Mouse (Mus musculus): ENCODE results near the gene Cdk5rap2. TPM values are rescaled to one million over a fixed set of nuclear protein-coding genes. Genes with fewer than 3 reads are reported as not detected.

Gene Cdk5rap2
- total and polyA plus RNA-seq, 2 experiments from 2014 or later = 2.8 to 6.1 TPM

DNA sequence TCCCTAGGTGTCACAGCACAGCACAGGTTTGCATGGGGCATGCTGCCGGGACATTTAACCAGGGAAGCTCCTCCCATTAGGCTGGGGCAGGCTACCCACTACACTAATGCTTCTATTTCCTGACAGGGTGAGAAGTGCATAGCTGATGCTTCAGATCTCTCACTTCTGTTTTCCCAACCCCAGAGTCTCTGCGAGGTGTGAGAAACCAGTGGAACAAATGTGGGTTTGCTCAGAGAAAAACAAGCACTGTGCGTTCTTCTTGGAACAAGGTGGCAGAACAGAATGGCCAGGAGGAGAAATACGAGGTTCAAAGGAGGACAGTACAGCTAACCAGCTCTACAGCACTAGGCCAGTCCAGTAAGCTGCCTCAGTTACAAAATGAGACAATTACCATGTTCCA lies 106.4 kb downstream of the Cdk5rap2 start:
- H3K4me3 ChIP-seq (ENCODE audit: low read depth, low read length) = no peak overlapping the region
- no peak overlapping the region for H3K9ac ChIP-seq (replicated peaks; ENCODE audit: low read depth, low read length)
- H3K36me3 ChIP-seq (replicated peaks; ENCODE audit: control insufficient read depth, insufficient read depth, low read length) = peaks cover 32% of the 10 kb centered on the region
- TF ChIP-seq EP300 (IDR thresholded peaks at IDR 0.05; ENCODE audit: low read depth) = no peak
- H3K9me3 ChIP-seq (replicated peaks; ENCODE audit: control insufficient read depth, low read length) = no peaks in the 10 kb centered on the region
- DNase-seq (ENCODE audit: low spot score) (no peak), ATAC-seq (ENCODE audit: insufficient read depth, low read depth) (no peak)
- no peaks in the 10 kb centered on the region for H3K27me3 ChIP-seq (ENCODE audit: control insufficient read depth, insufficient read depth, low read length)
- H3K4me1 ChIP-seq (ENCODE audit: control insufficient read depth, insufficient read depth) = no peaks in the 10 kb centered on the region
- no peak overlapping the region for H3K4me2 ChIP-seq (ENCODE audit: low read depth, low read length)
- H3K27ac ChIP-seq (ENCODE audit: low read depth) = no peak overlapping the region
- 66% methylated on average over 4 of the region's 4 CpGs for WGBS

DNA sequence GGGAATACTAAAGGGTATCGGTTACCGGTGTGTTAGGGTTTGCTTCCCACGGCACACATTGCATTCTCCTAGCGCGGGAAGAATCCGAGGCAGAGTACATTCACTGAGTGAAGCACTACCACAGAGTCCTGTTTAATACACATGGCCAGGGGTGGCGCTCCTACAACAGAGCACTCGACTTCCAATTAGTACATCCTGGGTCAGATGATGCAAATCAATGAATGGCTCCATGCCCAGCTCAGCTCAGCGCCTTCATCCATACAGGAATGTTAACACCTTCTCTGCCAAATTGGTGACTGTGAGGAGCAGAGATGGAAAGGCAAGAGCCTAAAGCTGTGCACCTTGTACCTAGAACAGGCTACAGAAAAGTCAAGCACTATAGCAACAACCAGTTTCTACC lies 109.1 kb downstream of the Cdk5rap2 start:
- WGBS = 83% methylated on average over 9 of the region's 9 CpGs
- H3K4me3 ChIP-seq (ENCODE audit: low read depth, low read length) = no peak overlapping the region
- H3K4me2 ChIP-seq (ENCODE audit: low read depth, low read length) = no peak overlapping the region
- H3K27ac ChIP-seq (ENCODE audit: low read depth) = no peak overlapping the region
- no peaks in the 10 kb centered on the region for H3K4me1 ChIP-seq (ENCODE audit: control insufficient read depth, insufficient read depth)
- no peak overlapping the region for H3K9ac ChIP-seq (replicated peaks; ENCODE audit: low read depth, low read length)
- no peak for DNase-seq (ENCODE audit: low spot score)
- H3K36me3 ChIP-seq (replicated peaks; ENCODE audit: control insufficient read depth, insufficient read depth, low read length) = peaks cover 47% of the 10 kb centered on the region
- no peak for ATAC-seq (ENCODE audit: insufficient read depth, low read depth)
- no peaks in the 10 kb centered on the region for H3K27me3 ChIP-seq (ENCODE audit: control insufficient read depth, insufficient read depth, low read length)
- no peaks in the 10 kb centered on the region for H3K9me3 ChIP-seq (replicated peaks; ENCODE audit: control insufficient read depth, low read length)
- no peak for TF ChIP-seq EP300 (IDR thresholded peaks at IDR 0.05; ENCODE audit: low read depth)
- no peak for TF ChIP-seq CTCF (IDR thresholded peaks at IDR 0.05; ENCODE audit: low read depth)

DNA sequence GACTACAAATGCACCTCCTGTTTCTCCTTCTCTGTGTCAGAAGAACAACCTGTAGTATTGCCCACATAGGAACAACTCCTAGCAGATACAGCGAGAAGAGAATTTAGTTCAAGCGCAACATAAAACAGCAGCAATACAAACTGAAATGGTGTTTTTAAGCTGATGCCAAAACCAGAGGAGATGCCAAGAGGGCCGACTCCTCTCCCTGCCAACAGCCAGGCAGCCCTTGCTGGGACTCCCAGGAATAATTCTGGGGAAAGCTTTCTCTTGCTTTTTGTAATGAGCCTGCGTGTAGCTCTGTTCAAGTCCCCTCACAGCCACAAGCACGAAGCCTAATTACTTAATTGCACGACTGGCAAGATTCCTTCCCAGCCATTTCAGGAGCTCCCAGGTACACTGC lies 120.9 kb downstream of the Cdk5rap2 start:
- Histone ChIP-seq H3K9ac (replicated peaks; ENCODE audit: low read depth, low read length) (no peak overlapping the region), H3K27me3 (ENCODE audit: control insufficient read depth, insufficient read depth, low read length) (no peaks in the 10 kb centered on the region), H3K36me3 (replicated peaks; ENCODE audit: control insufficient read depth, insufficient read depth, low read length) (peaks cover 19% of the 10 kb centered on the region; the same call in 1 of the 2 replicates), H3K4me3 (ENCODE audit: low read depth, low read length) (no peak overlapping the region), H3K4me1 (ENCODE audit: control insufficient read depth, insufficient read depth) (no peaks in the 10 kb centered on the region), H3K9me3 (replicated peaks; ENCODE audit: control insufficient read depth, low read length) (no peaks in the 10 kb centered on the region), H3K4me2 (ENCODE audit: low read depth, low read length) (no peak overlapping the region), H3K27ac (ENCODE audit: low read depth) (no peak overlapping the region)
- 95% methylated on average over 6 of the region's 6 CpGs for WGBS
- ATAC-seq (ENCODE audit: insufficient read depth, low read depth) (no peak), DNase-seq (ENCODE audit: low spot score) (no peak)
- TF ChIP-seq EP300 (IDR thresholded peaks at IDR 0.05; ENCODE audit: low read depth) (no peak), CTCF (IDR thresholded peaks at IDR 0.05; ENCODE audit: low read depth) (no peak)

DNA sequence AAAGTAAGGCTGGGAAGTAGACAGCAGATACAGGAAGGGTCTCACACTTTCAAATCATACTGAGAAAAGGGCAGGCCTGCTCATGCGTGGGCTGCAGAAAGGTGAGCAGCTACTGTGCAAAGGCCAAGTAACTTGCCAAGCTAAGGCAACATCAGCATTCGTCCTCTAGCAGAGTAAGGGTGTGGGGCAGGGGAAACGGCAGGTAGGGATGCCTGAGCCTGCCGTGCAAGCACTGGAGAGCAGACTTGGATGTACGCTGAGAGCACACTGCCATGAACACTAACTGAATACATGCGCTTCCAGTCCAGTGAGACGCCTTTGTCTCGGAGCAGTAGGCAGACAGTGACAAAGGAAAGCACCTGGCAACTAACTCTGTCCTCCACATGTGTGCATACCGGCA lies 127.1 kb downstream of the Cdk5rap2 start:
- H3K27ac ChIP-seq (ENCODE audit: low read depth) = no peak overlapping the region
- no peaks in the 10 kb centered on the region for H3K9me3 ChIP-seq (replicated peaks; ENCODE audit: control insufficient read depth, low read length)
- peaks cover 42% of the 10 kb centered on the region for H3K36me3 ChIP-seq (replicated peaks; ENCODE audit: control insufficient read depth, insufficient read depth, low read length)
- H3K4me1 ChIP-seq (ENCODE audit: control insufficient read depth, insufficient read depth) = no peaks in the 10 kb centered on the region
- H3K4me2 ChIP-seq (ENCODE audit: low read depth, low read length) = no peak overlapping the region
- H3K9ac ChIP-seq (replicated peaks; ENCODE audit: low read depth, low read length) = no peak overlapping the region
- DNase-seq (ENCODE audit: low spot score) (no peak), ATAC-seq (ENCODE audit: insufficient read depth, low read depth) (no peak)
- no peaks in the 10 kb centered on the region for H3K27me3 ChIP-seq (ENCODE audit: control insufficient read depth, insufficient read depth, low read length)
- TF ChIP-seq EP300 (IDR thresholded peaks at IDR 0.05; ENCODE audit: low read depth) (no peak), CTCF (IDR thresholded peaks at IDR 0.05; ENCODE audit: low read depth) (no peak)
- H3K4me3 ChIP-seq (ENCODE audit: low read depth, low read length) = no peak overlapping the region
- WGBS = 87% methylated on average over 9 of the region's 9 CpGs

DNA sequence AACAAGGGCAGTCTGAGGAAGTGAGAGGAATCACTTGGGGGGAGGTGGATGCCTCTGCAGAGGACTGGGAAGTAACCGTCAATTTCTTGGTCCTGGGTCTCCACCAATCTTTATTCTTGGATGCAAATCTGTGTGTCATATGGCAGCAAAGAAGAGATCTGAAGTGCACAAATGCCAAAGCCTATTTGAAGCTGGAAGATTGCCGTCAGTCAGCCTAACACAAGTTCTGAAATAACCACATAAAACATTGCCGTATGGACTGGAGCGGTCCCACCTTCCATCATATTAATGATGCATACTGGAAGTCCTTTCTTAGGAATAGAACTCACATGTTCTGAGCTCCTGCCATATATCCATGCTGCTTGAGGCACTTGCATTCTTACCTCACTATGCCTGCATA lies 131.4 kb downstream of the Cdk5rap2 start:
- Histone ChIP-seq H3K4me3 (ENCODE audit: low read depth, low read length) (no peak overlapping the region), H3K27me3 (ENCODE audit: control insufficient read depth, insufficient read depth, low read length) (no peaks in the 10 kb centered on the region), H3K27ac (ENCODE audit: low read depth) (no peak overlapping the region), H3K9me3 (replicated peaks; ENCODE audit: control insufficient read depth, low read length) (no peaks in the 10 kb centered on the region), H3K36me3 (replicated peaks; ENCODE audit: control insufficient read depth, insufficient read depth, low read length) (peaks cover 33% of the 10 kb centered on the region), H3K9ac (replicated peaks; ENCODE audit: low read depth, low read length) (no peak overlapping the region), H3K4me1 (ENCODE audit: control insufficient read depth, insufficient read depth) (no peaks in the 10 kb centered on the region), H3K4me2 (ENCODE audit: low read depth, low read length) (no peak overlapping the region)
- no peak for DNase-seq (ENCODE audit: low spot score)
- TF ChIP-seq EP300 (IDR thresholded peaks at IDR 0.05; ENCODE audit: low read depth) = no peak
- TF ChIP-seq CTCF (IDR thresholded peaks at IDR 0.05; ENCODE audit: low read depth) = no peak
- ATAC-seq (ENCODE audit: insufficient read depth, low read depth) = no peak
- 98% methylated on average over 4 of the region's 4 CpGs for WGBS

DNA sequence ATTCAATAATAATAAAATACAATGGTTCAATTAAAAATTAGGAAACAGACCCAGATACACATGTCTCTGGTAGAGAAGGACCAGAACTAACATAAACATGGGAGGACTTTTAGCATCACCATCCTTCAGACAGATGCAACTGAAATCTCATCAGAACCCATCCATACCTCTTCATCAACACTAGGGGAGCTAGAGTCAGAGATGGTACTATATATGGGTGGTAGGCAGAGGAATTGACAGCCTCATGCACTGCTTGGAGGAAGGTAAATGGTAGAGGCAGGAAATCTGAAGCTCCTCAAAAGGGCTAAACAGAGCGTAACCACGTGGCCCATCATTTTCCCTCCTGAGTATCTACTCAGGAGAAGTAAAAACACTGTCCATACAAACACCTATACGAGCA lies 132.2 kb downstream of the Cdk5rap2 start:
- Histone ChIP-seq H3K4me1 (ENCODE audit: control insufficient read depth, insufficient read depth) (no peaks in the 10 kb centered on the region), H3K9me3 (replicated peaks; ENCODE audit: control insufficient read depth, low read length) (no peaks in the 10 kb centered on the region), H3K9ac (replicated peaks; ENCODE audit: low read depth, low read length) (no peak overlapping the region), H3K27me3 (ENCODE audit: control insufficient read depth, insufficient read depth, low read length) (no peaks in the 10 kb centered on the region), H3K27ac (ENCODE audit: low read depth) (no peak overlapping the region), H3K4me2 (ENCODE audit: low read depth, low read length) (no peak overlapping the region), H3K36me3 (replicated peaks; ENCODE audit: control insufficient read depth, insufficient read depth, low read length) (peaks cover 26% of the 10 kb centered on the region), H3K4me3 (ENCODE audit: low read depth, low read length) (no peak overlapping the region)
- DNase-seq (ENCODE audit: low spot score) = no peak
- TF ChIP-seq CTCF (IDR thresholded peaks at IDR 0.05; ENCODE audit: low read depth) (peak; percentile 29; the same call in 1 of the 2 replicates), EP300 (IDR thresholded peaks at IDR 0.05; ENCODE audit: low read depth) (no peak)
- 98% methylated on average over 3 of the region's 3 CpGs for WGBS
- no peak for ATAC-seq (ENCODE audit: insufficient read depth, low read depth)
